Mouse (Mus musculus) ovary, adult 10 weeks (tissue): ENCODE data around the gene Olfr294. TPM values are rescaled to one million over a fixed set of nuclear protein-coding genes. Genes with fewer than 3 reads are reported as not detected.

Source experiments
- polyA plus RNA-seq: library from polyadenylated mRNA; stranded (reverse); fragments of 350-450 nt; fragmentation: Illumina TruSeq; extraction: RNeasy Lipid Tissue Mini Kit (QIAGEN cat#74804); gene quantifications from one replicate; pipeline ENCODE4 v1.2.3, GENCODE M21; 2014

The Olfr294 gene
- not detected for polyA plus RNA-seq

DNA sequence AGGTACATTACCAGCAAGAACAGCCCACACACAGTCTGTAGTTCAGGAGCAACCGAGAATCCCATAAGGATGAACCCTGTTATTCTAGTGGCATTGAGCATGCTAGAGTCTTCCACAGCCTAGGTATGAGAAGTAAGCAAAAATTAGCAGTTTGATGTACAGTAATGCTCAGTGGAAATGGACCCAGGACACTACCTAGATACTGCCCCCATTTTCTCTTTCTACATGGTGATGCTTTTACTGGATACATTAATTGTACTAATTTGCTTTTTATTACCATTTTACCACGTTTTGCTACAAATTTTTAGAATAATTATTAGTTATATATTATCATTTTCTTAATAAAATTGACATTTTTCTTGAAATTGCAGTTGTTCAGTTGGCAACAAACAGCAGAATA lies at the start of gene Olfr294:
Gene Olfr294, minus strand, starts transcription at position 101 of the 400 bp plus-strand sequence.

DNA sequence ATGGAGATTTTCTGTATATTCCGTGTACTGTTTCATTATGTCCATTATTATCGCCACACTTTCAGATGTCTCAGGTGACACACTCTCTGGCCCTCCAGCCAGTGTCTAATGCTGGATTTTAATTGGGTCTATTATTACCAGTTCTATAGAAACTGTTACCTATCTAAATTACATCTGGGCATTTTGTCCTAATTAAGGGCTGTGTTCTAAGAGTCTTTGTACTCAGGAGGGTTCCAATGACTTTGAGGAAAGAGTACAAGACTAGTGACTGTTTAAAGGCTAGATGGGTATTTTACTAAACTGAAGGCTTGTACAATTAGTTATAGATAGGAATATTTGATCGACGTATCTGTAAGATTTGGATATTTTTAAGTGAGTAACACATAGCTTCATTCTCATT lies 32.3 kb upstream of the Olfr294 start, which contains the start of gene Olfr293:
Gene Olfr293, plus strand, starts transcription at position 301 of the 400 bp plus-strand sequence.

DNA sequence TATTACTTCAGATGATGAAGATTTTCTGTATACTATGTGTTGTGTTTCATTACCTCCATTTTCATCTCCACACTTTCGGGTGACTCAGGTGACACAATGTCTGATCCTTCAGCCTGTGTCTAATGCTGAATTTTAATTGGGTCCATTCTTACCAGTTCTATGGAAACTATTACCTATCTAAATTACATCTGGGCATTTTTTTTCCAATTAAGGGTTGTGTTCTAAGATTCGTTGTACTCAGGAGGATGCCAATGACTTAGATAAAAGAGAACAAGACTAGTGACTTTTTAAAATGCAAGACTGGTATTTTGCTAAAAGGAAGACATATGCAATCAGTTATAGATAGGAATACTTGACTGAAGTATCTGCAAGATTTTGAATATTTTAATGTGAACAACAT lies 32.9 kb downstream of the Olfr294 start, which contains the start of gene Olfr295:
Gene Olfr295, plus strand, starts transcription at position 301 of the 400 bp plus-strand sequence.

Other genes starting within 250 kb of the Olfr294 start
- not detected for gene Olfr305, start 249.7 kb downstream of the Olfr294 start, polyA plus RNA-seq
- not detected for gene Olfr304, start 230.0 kb downstream of the Olfr294 start, polyA plus RNA-seq
- gene Olfr303, start 218.9 kb downstream of the Olfr294 start, polyA plus RNA-seq, result not detected
- gene Olfr301, start 212.8 kb downstream of the Olfr294 start, polyA plus RNA-seq, result not detected
- gene Olfr299, start 156.7 kb downstream of the Olfr294 start, polyA plus RNA-seq, result not detected
- gene Olfr298, start 124.2 kb downstream of the Olfr294 start, polyA plus RNA-seq, result not detected
- not detected for gene Olfr297, start 96.7 kb downstream of the Olfr294 start, polyA plus RNA-seq
- not detected for gene Olfr295, start 32.8 kb downstream of the Olfr294 start, polyA plus RNA-seq
- not detected for gene Olfr293, start 32.4 kb upstream of the Olfr294 start, polyA plus RNA-seq
- gene Olfr292, start 71.7 kb upstream of the Olfr294 start, polyA plus RNA-seq, result not detected
- gene Folh1, start 159.3 kb upstream of the Olfr294 start, polyA plus RNA-seq, result 5.0 TPM
- gene Vmn2r77, start 178.4 kb upstream of the Olfr294 start, polyA plus RNA-seq, result not detected